Mouse (Mus musculus): ENCODE measurements at regions not wholly inside any gene's neighbourhood (a gene's known extent, or its start where the extent isn't known, plus 50 kb on each side); places are given as distances from the start of the nearest gene placed in this dataset. TPM values are rescaled to one million over a fixed set of nuclear protein-coding genes. Genes with fewer than 3 reads are reported as not detected.
"Not testable (repeated sequence)": the region's sequence is repeated elsewhere in the genome, so short reads cannot be mapped to it uniquely, and the experiment has no call there.

DNA sequence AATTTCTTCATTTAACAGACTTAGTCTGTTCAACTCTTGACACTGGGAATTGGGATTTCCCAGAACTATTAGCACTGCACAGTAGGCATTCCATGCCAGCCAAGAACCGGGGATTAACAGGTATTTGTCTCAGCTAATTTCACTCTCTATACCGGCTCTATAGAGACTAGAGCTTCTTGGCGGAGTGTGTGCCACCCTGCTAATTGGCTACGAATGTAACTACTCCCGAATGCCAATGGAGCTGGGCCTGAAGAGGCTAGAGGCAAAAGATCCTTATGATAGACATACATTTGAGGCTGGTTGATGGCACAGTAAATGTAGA is 216.0 kb upstream of the Arx start:
- 52% methylated on average over 5 of the region's 5 CpGs for WGBS

DNA sequence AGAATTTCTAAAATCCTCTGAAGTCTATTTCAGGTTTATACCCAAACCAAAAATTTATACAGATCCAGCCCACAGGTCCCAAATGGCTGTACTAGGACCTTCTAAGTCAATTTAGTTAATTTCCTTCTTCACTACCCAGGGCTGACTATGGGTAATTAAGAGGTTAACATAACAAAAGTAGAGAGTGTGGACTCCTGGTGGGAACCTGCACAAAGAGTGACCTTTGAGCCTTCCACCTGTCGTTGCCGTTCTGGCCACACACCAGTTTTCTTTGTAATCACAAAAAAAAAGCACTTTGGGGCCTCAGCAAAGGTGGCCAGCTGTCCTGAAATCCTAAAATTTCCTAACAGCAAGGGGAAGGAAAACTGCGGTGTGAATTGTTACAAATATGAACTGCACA is 197.3 kb upstream of the Arx start:
- Histone ChIP-seq H3K27me3 (no peaks in the 10 kb centered on the region), H3K9ac (no peak overlapping the region), H3K4me2 (no peak overlapping the region), H3K36me3 (no peaks in the 10 kb centered on the region), H3K4me1 (no peaks in the 10 kb centered on the region), H3K9me3 (no peaks in the 10 kb centered on the region), H3K4me3 (no peak overlapping the region), H3K27ac (no peak overlapping the region)
- WGBS: 37% methylated on average over 3 of the region's 3 CpGs
- no peak for ATAC-seq (ENCODE audit: borderline replicate concordance, extremely low read depth, low FRiP score, low TSS enrichment)

More for the DNA sequence above, 216.0 kb upstream of the Arx start:
- Histone ChIP-seq H3K27me3 (no peaks in the 10 kb centered on the region), H3K27ac (no peak overlapping the region), H3K4me3 (no peak overlapping the region), H3K4me1 (no peaks in the 10 kb centered on the region), H3K4me2 (peak overlapping the region; percentile 49; the same call in 1 of the 2 replicates), H3K9ac (no peak overlapping the region), H3K9me3 (no peaks in the 10 kb centered on the region), H3K36me3 (no peaks in the 10 kb centered on the region)
- no peak for ATAC-seq (ENCODE audit: borderline replicate concordance, extremely low read depth, low FRiP score, low TSS enrichment)

DNA sequence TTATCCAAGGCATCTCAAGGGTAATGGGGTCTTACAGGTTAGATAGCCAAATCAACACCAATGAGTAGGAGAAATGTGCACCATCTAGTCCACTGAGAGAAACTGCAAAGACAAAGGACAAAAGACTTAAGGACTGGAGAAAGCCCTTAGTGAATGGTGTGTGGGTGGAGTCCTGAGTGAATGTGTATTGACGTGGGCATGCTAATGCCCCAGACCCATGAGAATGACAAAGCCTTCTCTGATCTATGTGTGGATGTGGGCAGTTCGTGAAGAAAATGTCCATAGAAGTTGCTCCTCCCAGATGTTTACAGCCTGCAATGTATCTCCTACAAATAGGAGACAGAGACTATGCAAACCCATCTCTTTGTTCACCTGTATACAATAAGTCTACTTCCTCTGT is 188.7 kb upstream of the Arx start:
- WGBS: 69% methylated on average over 2 of the region's 2 CpGs

DNA sequence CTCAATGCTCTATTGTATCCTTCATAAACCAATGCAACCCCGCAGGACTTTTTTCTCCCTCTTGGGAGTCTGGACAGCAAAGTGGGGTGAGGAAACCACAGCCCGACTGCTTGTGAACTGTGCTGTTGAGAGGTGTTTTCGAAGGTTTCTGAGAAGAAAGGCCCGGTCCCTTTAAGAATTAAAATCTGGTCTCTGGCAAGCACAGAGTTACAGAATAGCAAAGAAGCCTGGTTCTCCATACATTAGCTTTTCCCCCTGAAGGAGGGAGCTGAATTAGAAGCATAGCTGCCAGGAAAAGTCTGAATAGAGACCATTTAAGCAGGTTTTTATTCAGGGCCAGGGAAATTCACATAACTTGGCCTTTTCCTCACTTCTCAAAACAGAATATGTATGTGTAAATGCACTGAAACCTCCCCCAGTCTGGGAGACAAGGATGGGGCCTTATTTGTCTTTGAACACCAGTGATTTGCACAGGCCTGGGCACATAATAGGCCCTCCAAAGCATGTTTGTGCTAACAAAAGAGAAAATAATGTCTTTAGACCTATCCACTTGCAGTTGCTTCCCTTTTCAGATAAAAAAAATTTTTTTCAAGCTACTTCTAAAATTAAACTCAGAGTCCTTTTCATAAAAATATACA is 178.2 kb upstream of the Arx start:
- H3K27me3 ChIP-seq: no peaks in the 10 kb centered on the region
- H3K4me1 ChIP-seq: no peaks in the 10 kb centered on the region
- no peaks in the 10 kb centered on the region for H3K9me3 ChIP-seq
- H3K27ac ChIP-seq: no peak overlapping the region
- ATAC-seq (ENCODE audit: borderline replicate concordance, extremely low read depth, low FRiP score, low TSS enrichment): no peak
- no peak overlapping the region for H3K4me2 ChIP-seq
- H3K36me3 ChIP-seq: no peaks in the 10 kb centered on the region
- H3K4me3 ChIP-seq: no peak overlapping the region
- H3K9ac ChIP-seq: no peak overlapping the region
- WGBS: 63% methylated on average over 4 of the region's 4 CpGs

More for the DNA sequence above, 188.7 kb upstream of the Arx start:
- no peak overlapping the region for H3K9ac ChIP-seq
- no peak overlapping the region for H3K4me3 ChIP-seq
- H3K4me2 ChIP-seq: no peak overlapping the region
- no peaks in the 10 kb centered on the region for H3K36me3 ChIP-seq
- no peaks in the 10 kb centered on the region for H3K4me1 ChIP-seq
- no peaks in the 10 kb centered on the region for H3K9me3 ChIP-seq
- H3K27ac ChIP-seq: no peak overlapping the region
- H3K27me3 ChIP-seq: no peaks in the 10 kb centered on the region
- no peak for ATAC-seq (ENCODE audit: borderline replicate concordance, extremely low read depth, low FRiP score, low TSS enrichment)

DNA sequence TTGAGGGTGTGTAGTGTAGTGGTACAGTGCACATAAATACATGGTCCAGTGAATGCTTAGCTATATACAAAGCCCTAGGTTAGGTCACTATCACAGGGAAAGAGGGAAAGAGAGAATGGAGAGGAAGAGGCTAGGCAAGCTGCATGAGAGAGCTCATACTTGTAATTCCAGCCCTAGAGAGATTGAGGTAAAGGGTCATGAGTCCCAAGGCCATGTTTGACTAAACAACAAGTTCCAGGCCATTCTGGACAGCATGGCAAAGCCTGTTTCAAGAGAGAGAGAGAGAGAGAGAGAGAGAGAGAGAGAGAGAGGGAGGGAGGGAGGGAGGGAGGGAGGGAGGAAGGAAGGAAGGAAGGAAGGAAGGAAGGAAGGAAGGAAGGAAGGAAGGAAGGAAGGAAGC is 131.9 kb upstream of the Arx start:
- not testable (repeated sequence) for H3K4me1 ChIP-seq; H3K9me3 ChIP-seq; H3K36me3 ChIP-seq; H3K27me3 ChIP-seq; H3K9ac ChIP-seq; ATAC-seq (ENCODE audit: borderline replicate concordance, extremely low read depth, low FRiP score, low TSS enrichment); H3K4me3 ChIP-seq; H3K27ac ChIP-seq; H3K4me2 ChIP-seq

DNA sequence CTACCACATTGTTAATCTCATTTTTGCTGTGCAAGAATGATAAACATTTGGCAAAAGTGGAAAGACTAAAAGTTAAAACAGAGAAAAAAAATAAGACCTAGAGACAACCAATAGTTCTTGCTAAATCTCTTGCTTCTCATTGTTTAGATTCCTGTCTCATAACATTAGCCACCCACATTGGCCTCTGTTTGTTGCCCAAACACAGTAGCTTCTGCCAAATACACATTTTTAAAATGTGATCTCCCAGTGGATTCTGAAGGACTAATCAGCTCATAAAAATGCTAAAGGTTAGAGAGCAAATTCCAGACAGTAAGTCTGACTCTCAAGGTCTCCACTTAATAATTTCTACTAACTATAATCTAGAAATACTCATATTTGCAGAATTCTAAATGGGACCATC is 127.1 kb upstream of the Arx start:
- Histone ChIP-seq H3K4me3 (no peak overlapping the region), H3K9me3 (no peaks in the 10 kb centered on the region), H3K4me2 (no peak overlapping the region), H3K9ac (no peak overlapping the region), H3K4me1 (no peaks in the 10 kb centered on the region), H3K27me3 (no peaks in the 10 kb centered on the region), H3K27ac (no peak overlapping the region), H3K36me3 (no peaks in the 10 kb centered on the region)
- ATAC-seq (ENCODE audit: borderline replicate concordance, extremely low read depth, low FRiP score, low TSS enrichment): peak; percentile 39; the same call in 1 of the 2 replicates

DNA sequence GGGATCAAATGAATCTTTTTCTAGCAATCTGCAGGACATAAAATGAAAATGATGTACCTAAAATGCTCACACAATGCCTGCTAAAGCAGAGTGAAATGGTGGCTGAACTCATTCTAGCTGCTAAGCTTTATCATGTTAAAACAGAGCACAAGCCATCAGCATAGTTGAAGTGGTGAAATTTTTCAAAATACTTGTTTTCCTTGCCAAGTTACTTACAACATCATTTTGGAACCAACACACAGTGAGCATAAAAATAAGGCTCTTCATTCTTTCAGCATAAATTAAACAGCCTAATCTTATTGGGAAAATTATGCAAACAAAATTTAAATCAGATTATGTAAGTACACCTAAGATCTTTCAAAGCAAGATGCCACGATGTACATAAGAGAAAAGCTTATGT is 125.3 kb upstream of the Arx start:
- Histone ChIP-seq H3K36me3 (no peaks in the 10 kb centered on the region), H3K9me3 (no peaks in the 10 kb centered on the region), H3K9ac (no peak overlapping the region), H3K4me3 (no peak overlapping the region), H3K4me1 (no peaks in the 10 kb centered on the region), H3K27me3 (no peaks in the 10 kb centered on the region), H3K4me2 (no peak overlapping the region), H3K27ac (no peak overlapping the region)
- ATAC-seq (ENCODE audit: borderline replicate concordance, extremely low read depth, low FRiP score, low TSS enrichment): no peak
- WGBS: 51% methylated on average over 1 of the region's 1 CpGs

Small RNAs in the stretch of these regions (microRNA-seq; reads per million reads assigned to microRNA genes)
- not detected for gene Gm24973

All from lung, embryonic 15.5 days (tissue).